Mouse (Mus musculus) hematopoietic stem cell, adult 5-6 weeks (primary cell): ENCODE data around the gene Pdzk1. TPM values are rescaled to one million over a fixed set of nuclear protein-coding genes. Genes with fewer than 3 reads are reported as not detected.

Experiments
- total RNA-seq: library from RNA; stranded (forward); fragments of 172-1452, 232-1000 nt; gene quantifications from 2 replicates; pipeline ENCODE4 v1.2.3, GENCODE M21; 2017

The Pdzk1 gene
- total RNA-seq, 1 experiment from 2014 or later: 0.45 TPM

Other genes starting within 250 kb of the Pdzk1 start
- gene Polr3gl, start 235.1 kb upstream of the Pdzk1 start, total RNA-seq: 84.4 and 87.4 TPM in 2 replicates
- not detected in 2 replicates for gene Ankrd34a, start 232.6 kb upstream of the Pdzk1 start, total RNA-seq
- gene Lix1l, start 228.1 kb upstream of the Pdzk1 start, total RNA-seq: 5.9 and 8.3 TPM in 2 replicates
- 68.9 and 86.3 TPM in 2 replicates for gene Rbm8a, start 199.4 kb upstream of the Pdzk1 start, total RNA-seq
- gene Pex11b, start 193.9 kb upstream of the Pdzk1 start, total RNA-seq: 23.9 and 30.9 TPM in 2 replicates
- gene Gm42957, start 193.8 kb upstream of the Pdzk1 start, total RNA-seq: not detected in 2 replicates
- 1.4 TPM in 1 of 2 replicates, not detected in the other for gene Itga10, start 183.7 kb upstream of the Pdzk1 start, total RNA-seq
- 0.06 TPM in 1 of 2 replicates, not detected in the other for gene Ankrd35, start 159.2 kb upstream of the Pdzk1 start, total RNA-seq
- 13.1 and 19.0 TPM in 2 replicates for gene Pias3, start 132.9 kb upstream of the Pdzk1 start, total RNA-seq
- not detected in 2 replicates for gene Nudt17, start 120.7 kb upstream of the Pdzk1 start, total RNA-seq
- 23.1 and 24.8 TPM in 2 replicates for gene Polr3c, start 101.7 kb upstream of the Pdzk1 start, total RNA-seq
- 78.4 and 100 TPM in 2 replicates for gene Rnf115, start 101.6 kb upstream of the Pdzk1 start, total RNA-seq
- 0.38 and 1.8 TPM in 2 replicates for gene Cd160, start 67 bp downstream of the Pdzk1 start, total RNA-seq
- 0.19 TPM in 1 of 2 replicates, not detected in the other for gene Gja5, start 75.4 kb downstream of the Pdzk1 start, total RNA-seq
- gene Gpr89, start 76.1 kb downstream of the Pdzk1 start, total RNA-seq: 12.8 and 23.0 TPM in 2 replicates
- gene Gja8, start 96.7 kb downstream of the Pdzk1 start, total RNA-seq: not detected in 2 replicates